Mouse (Mus musculus) heart, embryonic 16.5 days (tissue): ENCODE data around the gene D3Ertd751e. TPM values are rescaled to one million over a fixed set of nuclear protein-coding genes. Genes with fewer than 3 reads are reported as not detected.

ENCODE experiments used
- polyA plus RNA-seq: library from polyadenylated mRNA; unstranded; fragments of >200 nt; fragmentation: Nextera tagmentation; extraction: Ambion mirVana; gene quantifications from 2 replicates; pipeline ENCODE4 v1.2.1, GENCODE M21; 2015

Gene D3Ertd751e
- polyA plus RNA-seq, 1 experiment from 2014 or later: 13.8 TPM

Other genes with a start within 250 kb of the D3Ertd751e start
- gene Jade1, start 186.9 kb upstream of the D3Ertd751e start, polyA plus RNA-seq: 13.4 and 14.8 TPM in 2 replicates
- 9.4 and 10.1 TPM in 2 replicates for gene Sclt1, start 97 bp upstream of the D3Ertd751e start, polyA plus RNA-seq